Mouse (Mus musculus) embryonic fibroblast, embryonic 13.5 days (primary cell): Measurements from ENCODE around the gene Gm48551. TPM values are rescaled to one million over a fixed set of nuclear protein-coding genes. Genes with fewer than 3 reads are reported as not detected.
A peak's percentile ranks its signal among the peaks of the same experiment; 100 is the strongest.

Experiments used
- H3K27ac ChIP-seq: 2 replicates; pipeline ENCODE4 v1.5.1; 2012; ENCODE audit warnings: low read length, control low read depth, inconsistent platforms; ENCODE audit not compliant: insufficient read depth
- H3K4me1 ChIP-seq: 2 replicates; pipeline ENCODE4 v1.6.1; 2011; ENCODE audit warnings: low read length; ENCODE audit not compliant: control insufficient read depth, insufficient read depth
- H3K4me3 ChIP-seq: 2 replicates; pipeline ENCODE4 v1.5.1; 2011; ENCODE audit warnings: mild to moderate bottlenecking, control low read depth, low read length; ENCODE audit not compliant: insufficient read depth
- CTCF ChIP-seq: IDR thresholded peaks from 2 replicates; pipeline ENCODE4 v1.5.1; 2011; ENCODE audit warnings: mild to moderate bottlenecking, control low read depth, low read length, moderate library complexity, borderline replicate concordance; ENCODE audit not compliant: insufficient read depth
- POLR2A ChIP-seq: IDR thresholded peaks from 2 replicates; pipeline ENCODE4 v1.6.1; 2011; ENCODE audit warnings: low read depth, mild to moderate bottlenecking, control low read depth, low read length, moderate library complexity
- polyA plus RNA-seq: library from polyadenylated mRNA; stranded (reverse); fragments of >200 nt; gene quantifications from 2 replicates; pipeline ENCODE4 v1.2.4, GENCODE M21; 2011; ENCODE audit warnings: low read depth; ENCODE audit not compliant: missing spikeins, insufficient read length

Gene Gm48551
- polyA plus RNA-seq, 1 experiment, result 1.4 TPM

DNA sequence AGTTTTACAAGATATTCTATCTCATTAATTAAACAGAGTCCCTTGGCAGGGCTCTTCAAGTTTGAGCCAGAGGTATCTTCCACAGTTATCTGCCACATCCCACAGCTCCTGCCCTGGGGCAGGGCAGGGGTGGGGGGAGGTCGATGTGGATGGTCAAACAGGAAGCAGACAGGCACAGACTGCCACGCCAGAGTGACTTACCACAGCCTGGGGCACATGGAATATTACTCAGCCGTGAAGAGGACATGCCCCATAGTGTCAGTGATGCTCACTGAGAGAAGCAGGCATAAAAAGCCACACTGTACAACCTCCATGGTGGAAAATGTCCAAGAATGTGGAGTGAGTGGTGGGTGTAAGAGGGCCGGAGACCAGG, 39.1 kb upstream of the Gm48551 start:
- Histone ChIP-seq H3K27ac (no peak overlapping the region), H3K4me1 (peaks cover 7% of the 10 kb centered on the region; the same call in 1 of the 2 replicates), H3K4me3 (no peak overlapping the region)
- no peak for TF ChIP-seq POLR2A
- TF ChIP-seq CTCF, result no peak

DNA sequence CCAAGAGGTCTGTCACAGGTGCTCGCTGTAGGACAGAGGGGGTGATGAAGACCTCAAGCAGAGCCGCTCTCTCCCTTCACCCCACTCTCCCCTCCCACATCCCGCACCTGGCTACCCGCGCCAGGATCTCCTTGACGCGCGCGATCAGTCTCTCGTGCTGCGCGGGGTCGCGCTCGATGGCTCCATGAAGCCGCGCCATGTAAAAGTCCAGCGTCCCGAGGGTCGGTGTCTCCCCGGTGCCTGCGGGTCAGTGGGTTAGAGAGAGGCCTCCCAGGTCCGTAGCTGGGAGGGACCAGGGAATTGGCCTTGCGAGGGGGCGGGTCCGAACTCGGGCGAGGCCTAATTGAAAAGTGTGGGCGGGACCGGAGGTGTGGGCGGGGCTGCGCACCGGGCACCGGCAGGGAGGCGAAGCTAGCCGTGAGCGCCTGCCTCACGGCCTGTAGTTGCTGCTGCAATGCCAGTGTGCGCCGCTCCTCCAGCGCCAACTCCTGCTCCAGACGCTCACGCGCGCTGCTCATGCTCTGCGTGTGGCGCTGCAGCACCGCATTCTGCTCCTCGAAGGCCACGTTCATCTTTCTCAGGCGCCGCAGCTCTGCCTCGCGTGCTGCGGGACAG, 37.7 kb upstream of the Gm48551 start:
- H3K27ac ChIP-seq, result no peak overlapping the region

GRCm38 (mm10) chr10:81349146-81349545, 35.1 kb upstream of the Gm48551 start:
- Histone ChIP-seq H3K27ac (peak overlapping the region; percentile 75), H3K4me1 (peaks cover 4% of the 10 kb centered on the region; the same call in 1 of the 2 replicates)

More for the DNA sequence above, 37.7 kb upstream of the Gm48551 start:
- TF ChIP-seq CTCF (peak; percentile 45; the same call in 1 of the 2 replicates), POLR2A (0 out of 2 replicates have a peak, but pooled peaks have one; percentile 8)
- Histone ChIP-seq H3K4me1 (peaks cover 4% of the 10 kb centered on the region; the same call in 1 of the 2 replicates), H3K4me3 (no peak overlapping the region)

GRCm38 (mm10) chr10:81349961-81350350, 34.3 kb upstream of the Gm48551 start:
- Histone ChIP-seq H3K4me1 (peaks cover 4% of the 10 kb centered on the region; the same call in 1 of the 2 replicates), H3K27ac (peak overlapping the region; percentile 75), H3K4me3 (peak overlapping the region; percentile 77)
- TF ChIP-seq CTCF (no peak), POLR2A (peak; percentile 44)

More at GRCm38 (mm10) chr10:81349146-81349545, 35.1 kb upstream of the Gm48551 start:
- TF ChIP-seq CTCF, result no peak
- peak; percentile 64 for TF ChIP-seq POLR2A
- peak overlapping the region; percentile 77 for H3K4me3 ChIP-seq

DNA sequence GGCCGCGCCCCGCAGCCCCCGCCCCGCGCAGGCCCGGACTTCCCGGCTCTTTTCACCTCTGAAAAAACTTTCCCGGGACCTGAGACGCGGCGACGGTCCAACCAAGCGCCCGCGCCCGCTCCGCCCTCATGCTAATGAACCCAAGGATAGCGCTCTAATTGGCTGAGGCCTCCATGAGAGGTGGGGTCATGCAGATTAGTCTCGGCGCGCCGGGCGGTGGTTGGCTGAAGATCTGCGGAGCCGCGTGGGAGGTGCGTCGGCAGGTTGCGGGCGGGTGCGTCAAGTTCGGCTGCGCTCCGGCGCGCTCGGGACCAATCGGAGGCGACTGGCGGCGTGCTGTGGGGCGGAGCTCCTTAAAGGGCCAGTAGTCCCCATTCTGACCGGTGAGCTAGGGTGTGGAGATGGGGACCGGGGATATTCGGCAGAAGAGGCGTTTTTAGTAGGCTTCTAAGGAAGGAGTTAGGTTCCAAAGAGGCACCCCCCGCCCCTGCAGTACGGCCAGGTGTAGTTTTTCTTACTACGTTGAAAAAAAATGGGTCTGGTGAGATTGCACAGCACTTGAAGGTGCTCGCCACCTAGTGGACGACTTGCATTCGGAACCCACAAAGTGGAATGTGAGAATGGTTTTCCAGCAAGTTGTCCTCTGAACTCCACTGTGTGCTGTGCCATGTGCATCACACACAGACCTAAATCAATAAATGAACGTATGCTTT, 33.8 kb upstream of the Gm48551 start, which contains the start of gene Hmg20b:
Hmg20b (minus strand) TSS at position 130 of the 713 bp plus-strand sequence.
- Histone ChIP-seq H3K27ac (peak within 1 kb of the TSS; percentile 75), H3K4me3 (peak within 1 kb of the TSS; percentile 77), H3K4me1 (peaks cover 4% of the 10 kb centered on the region; the same call in 1 of the 2 replicates)
- TF ChIP-seq CTCF (peak; percentile 67; the same call in 1 of the 2 replicates), POLR2A (no peak)

DNA sequence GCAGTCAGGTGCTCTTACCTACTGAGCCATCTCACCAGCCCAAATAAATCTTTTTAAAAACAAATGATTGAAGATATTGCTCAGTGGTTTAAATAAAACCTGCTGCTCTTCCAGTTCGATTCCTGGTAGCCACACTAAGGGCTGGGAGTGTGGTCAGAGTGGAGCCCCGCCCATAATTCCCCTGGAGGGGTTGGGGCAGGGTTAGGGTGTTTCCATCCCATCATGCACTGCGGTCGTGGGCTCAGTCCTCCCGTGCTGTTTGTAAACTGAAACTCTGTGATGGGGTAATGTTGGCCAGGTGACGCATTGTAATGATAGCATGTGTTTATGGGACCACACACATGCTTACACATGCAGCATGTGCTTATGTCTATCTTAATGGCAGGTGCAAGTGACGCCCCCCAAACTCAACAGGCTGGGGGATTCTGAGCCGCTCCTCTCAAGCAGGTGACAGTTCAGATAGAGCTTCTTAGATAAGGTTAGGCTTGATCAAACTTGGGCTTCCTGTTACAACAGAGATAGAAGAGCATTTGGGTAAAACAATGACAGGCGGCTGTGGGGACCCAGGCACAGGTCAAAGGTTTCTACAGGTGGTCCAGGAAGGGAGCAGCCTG, 32.5 kb upstream of the Gm48551 start:
- TF ChIP-seq CTCF (no peak), POLR2A (no peak)
- no peak overlapping the region for H3K27ac ChIP-seq
- H3K4me3 ChIP-seq, result no peak overlapping the region
- H3K4me1 ChIP-seq, result peaks cover 4% of the 10 kb centered on the region; the same call in 1 of the 2 replicates

DNA sequence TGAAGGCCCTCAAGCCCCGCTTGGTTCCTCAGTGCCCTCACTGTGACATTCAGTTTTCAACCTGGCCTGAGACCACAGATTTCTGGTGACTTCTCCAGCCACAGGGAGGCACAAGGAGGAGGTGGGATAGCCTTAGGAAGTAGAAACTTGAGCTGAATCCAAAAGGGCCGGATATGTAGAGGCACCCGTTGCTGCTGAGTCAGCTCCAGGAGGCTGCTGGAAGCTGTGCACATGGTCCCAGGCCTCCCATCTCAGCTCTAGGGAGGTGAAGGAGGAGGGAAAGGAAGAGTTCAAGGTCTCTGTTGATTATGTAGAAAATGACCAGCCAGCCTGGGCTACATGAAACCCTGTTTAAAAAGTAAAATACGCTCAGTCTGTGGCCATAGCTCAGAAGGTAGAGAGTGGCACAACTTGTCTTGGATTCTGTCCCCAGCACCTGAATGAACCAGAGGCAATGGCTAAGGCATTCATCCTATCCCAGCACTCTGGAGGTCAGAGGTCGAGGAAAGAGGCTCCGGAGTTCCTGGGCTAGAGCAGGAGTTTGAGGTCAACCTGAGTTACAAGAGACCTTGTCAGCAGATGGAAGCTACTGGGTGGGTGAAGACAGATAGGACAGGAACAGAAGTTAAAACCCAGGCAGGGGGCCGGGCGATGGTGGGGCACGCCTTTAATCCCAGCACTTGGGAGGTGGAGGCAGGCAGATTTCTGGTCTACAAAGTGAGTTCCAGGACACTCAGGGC, 29.4 kb upstream of the Gm48551 start:
- Histone ChIP-seq H3K27ac (no peak overlapping the region), H3K4me1 (0 out of 2 replicates have a peak, but pooled peaks cover 2% of the 10 kb centered on the region)
- TF ChIP-seq CTCF (no peak), POLR2A (no peak)

DNA sequence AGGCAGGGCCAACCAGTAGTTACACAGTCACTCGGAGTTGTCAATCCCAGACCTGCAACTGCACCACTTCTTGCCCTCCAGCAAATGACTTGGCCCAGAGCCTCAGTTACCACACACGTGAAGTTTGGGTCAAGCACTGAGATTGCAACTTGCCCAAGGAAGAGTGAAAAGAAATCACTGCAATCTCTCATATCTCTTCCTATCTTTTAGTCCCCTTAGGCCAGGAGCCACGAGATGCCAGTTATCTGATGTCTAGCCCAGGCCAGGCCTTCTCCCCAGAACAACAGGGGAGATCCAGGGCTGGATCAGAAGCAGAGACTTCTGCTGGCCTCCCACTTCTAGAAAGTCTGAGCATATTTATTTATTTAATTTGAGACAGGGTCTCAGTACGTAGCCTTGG, 28.7 kb upstream of the Gm48551 start:
- Histone ChIP-seq H3K27ac (no peak overlapping the region), H3K4me1 (0 out of 2 replicates have a peak, but pooled peaks cover 2% of the 10 kb centered on the region), H3K4me3 (no peak overlapping the region)
- no peak for TF ChIP-seq POLR2A
- TF ChIP-seq CTCF, result no peak

More for the DNA sequence above, 29.4 kb upstream of the Gm48551 start:
- no peak overlapping the region for H3K4me3 ChIP-seq
